Mouse (Mus musculus): ENCODE results near the gene Thrsp.
A peak's percentile ranks its signal among the peaks of the same experiment; 100 is the strongest.
"Not testable (repeated sequence)": the region's sequence is repeated elsewhere in the genome, so short reads cannot be mapped to it uniquely, and the experiment has no call there.

Gene Thrsp

GRCm38 (mm10) chr7:97416906-97417777 lies at the start of gene Thrsp:
Gene Thrsp, minus strand, starts transcription at chr7:97417730.
- no peak for DNase-seq (ENCODE audit: low read depth, low spot score)

GRCm38 (mm10) chr7:97455577-97455976 lies 38.0 kb upstream of the Thrsp start:
- no peak for DNase-seq (ENCODE audit: low read depth, low spot score)

GRCm38 (mm10) chr7:97454795-97455194 lies 37.3 kb upstream of the Thrsp start:
- no peak for DNase-seq (ENCODE audit: low read depth, low spot score)

GRCm38 (mm10) chr7:97453141-97453921 lies 35.8 kb upstream of the Thrsp start:
- no peak for DNase-seq (ENCODE audit: low read depth, low spot score)

GRCm38 (mm10) chr7:97452196-97452595 lies 34.7 kb upstream of the Thrsp start:
- no peak for DNase-seq (ENCODE audit: low read depth, low spot score)

- not testable (repeated sequence) for DNase-seq (ENCODE audit: low read depth, low spot score)
Observed at GRCm38 (mm10) chr7:97451023-97451422, 33.5 kb upstream of the Thrsp start, which contains the start of gene Kctd14. Gene Kctd14, plus strand, starts transcription at chr7:97451323.

- no peak for DNase-seq (ENCODE audit: low read depth, low spot score)
Observed at GRCm38 (mm10) chr7:97447050-97447531, 29.6 kb upstream of the Thrsp start.

GRCm38 (mm10) chr7:97446171-97446925 lies 28.8 kb upstream of the Thrsp start:
- peak; percentile 85 for DNase-seq (ENCODE audit: low read depth, low spot score)

GRCm38 (mm10) chr7:97438986-97439385 lies 21.5 kb upstream of the Thrsp start:
- DNase-seq (ENCODE audit: low read depth, low spot score), result no peak

GRCm38 (mm10) chr7:97434517-97434916 lies 17.0 kb upstream of the Thrsp start:
- DNase-seq (ENCODE audit: low read depth, low spot score), result no peak

GRCm38 (mm10) chr7:97433517-97433916 lies 16.0 kb upstream of the Thrsp start:
- DNase-seq (ENCODE audit: low read depth, low spot score), result not testable (repeated sequence)

GRCm38 (mm10) chr7:97429705-97430104 lies 12.2 kb upstream of the Thrsp start:
- peak; percentile 54 for DNase-seq (ENCODE audit: low read depth, low spot score)

GRCm38 (mm10) chr7:97427778-97428420 lies 10.4 kb upstream of the Thrsp start:
- no peak for DNase-seq (ENCODE audit: low read depth, low spot score)

GRCm38 (mm10) chr7:97427296-97427695 lies 9.8 kb upstream of the Thrsp start:
- no peak for DNase-seq (ENCODE audit: low read depth, low spot score)

- no peak for DNase-seq (ENCODE audit: low read depth, low spot score)
Observed at GRCm38 (mm10) chr7:97426566-97426965, 9.0 kb upstream of the Thrsp start.

GRCm38 (mm10) chr7:97424621-97425245 lies 7.2 kb upstream of the Thrsp start:
- DNase-seq (ENCODE audit: low read depth, low spot score), result no peak

GRCm38 (mm10) chr7:97423754-97424153 lies 6.2 kb upstream of the Thrsp start:
- DNase-seq (ENCODE audit: low read depth, low spot score), result no peak

- DNase-seq (ENCODE audit: low read depth, low spot score), result no peak
Observed at GRCm38 (mm10) chr7:97420958-97421651, 3.6 kb upstream of the Thrsp start.

- DNase-seq (ENCODE audit: low read depth, low spot score), result no peak
Observed at GRCm38 (mm10) chr7:97420406-97420805, 2.9 kb upstream of the Thrsp start.

- DNase-seq (ENCODE audit: low read depth, low spot score), result no peak
Observed at GRCm38 (mm10) chr7:97419163-97419562, 1.6 kb upstream of the Thrsp start.
